Mouse (Mus musculus) MEL (cell line): ENCODE results near the gene Magi3. TPM values are rescaled to one million over a fixed set of nuclear protein-coding genes. Genes with fewer than 3 reads are reported as not detected.

Source experiments
- DNase-seq: peaks from one replicate; pipeline ENCODE4 v3.0.0; 2011; ENCODE audit warnings: low read depth, low spot score
- H3K27ac ChIP-seq: 2 replicates; pipeline ENCODE4 v1.5.1; 2012; ENCODE audit warnings: low read depth, mild to moderate bottlenecking, control low read depth, low read length, moderate library complexity; ENCODE audit not compliant: control insufficient read depth
- H3K27me3 ChIP-seq, 2 experiments: fragments of 150-350 bp in 1 of 2; sonication (generic) in 1 of 2; 2 replicates each; pipeline ENCODE4 v1.6.1; 2012; ENCODE audit warnings: low read length in 2 of 2, mild to moderate bottlenecking in 2 of 2, improper control_type of control experiment in 1 of 2, moderate library complexity in 1 of 2; ENCODE audit not compliant: insufficient read depth in 2 of 2, control insufficient read depth in 1 of 2
- H3K36me3 ChIP-seq, 2 experiments: 2 replicates each; pipeline ENCODE4 v1.6.1; 2012 to 2014; ENCODE audit warnings: low read length in 2 of 2, improper control_type of control experiment in 1 of 2, inconsistent platforms in 1 of 2, mild to moderate bottlenecking in 1 of 2; ENCODE audit not compliant: insufficient read depth in 2 of 2, control insufficient read depth in 1 of 2
- H3K4me1 ChIP-seq, 2 experiments: fragments of 150-350 bp in 1 of 2; sonication (generic) in 1 of 2; 2 replicates each; pipeline ENCODE4 v1.6.1; 2012; ENCODE audit warnings: low read length in 2 of 2, improper control_type of control experiment in 1 of 2, mild to moderate bottlenecking in 1 of 2; ENCODE audit not compliant: insufficient read depth in 2 of 2, control insufficient read depth in 1 of 2
- H3K4me3 ChIP-seq, 2 experiments: fragments of 150-350 bp in 1 of 2; sonication (generic) in 1 of 2; 2 replicates each; pipeline ENCODE4 v1.5.1; 2012; ENCODE audit warnings: low read depth in 2 of 2, low read length in 2 of 2, mild to moderate bottlenecking in 2 of 2, moderate library complexity in 2 of 2, control low read depth in 1 of 2, improper control_type of control experiment in 1 of 2; ENCODE audit not compliant: control insufficient read depth in 1 of 2, insufficient read depth in 1 of 2
- H3K79me2 ChIP-seq: 2 replicates; pipeline ENCODE4 v1.6.1; 2012; ENCODE audit warnings: mild to moderate bottlenecking, low read length, moderate library complexity; ENCODE audit not compliant: control insufficient read depth, poor library complexity, insufficient read depth
- H3K9ac ChIP-seq: 2 replicates; pipeline ENCODE4 v1.6.1; 2012; ENCODE audit warnings: low read depth, mild to moderate bottlenecking, control low read depth, low read length, moderate library complexity; ENCODE audit not compliant: control insufficient read depth, poor library complexity, severe bottlenecking
- H3K9me3 ChIP-seq: fragments of 150-350 bp; sonication (generic); replicated peaks from 2 replicates; pipeline ENCODE4 v1.6.1; 2012; ENCODE audit warnings: mild to moderate bottlenecking, low read length, improper control_type of control experiment, moderate library complexity; ENCODE audit not compliant: insufficient read depth
- CHD1 ChIP-seq: IDR thresholded peaks from 2 replicates; pipeline ENCODE4 v1.6.1; 2012; ENCODE audit warnings: low read depth, mild to moderate bottlenecking, inconsistent platforms, low read length, improper control_type of control experiment
- E2F4 ChIP-seq: IDR thresholded peaks from 2 replicates; pipeline ENCODE4 v1.6.1; 2011; ENCODE audit warnings: low read depth, low read length, improper control_type of control experiment, borderline replicate concordance
- ELF1 ChIP-seq: IDR thresholded peaks from 2 replicates; pipeline ENCODE4 v1.6.1; 2014; ENCODE audit warnings: low read depth, mild to moderate bottlenecking, inconsistent platforms, low read length, improper control_type of control experiment, moderate library complexity
- EP300 ChIP-seq, 2 experiments: IDR thresholded peaks; 2 replicates each; pipeline ENCODE4 v1.6.1; 2011; ENCODE audit warnings: improper control_type of control experiment in 2 of 2, low read length in 2 of 2, low read depth in 1 of 2, mild to moderate bottlenecking in 1 of 2
- GABPA ChIP-seq: IDR thresholded peaks from 2 replicates; pipeline ENCODE4 v1.6.1; 2012; ENCODE audit warnings: low read depth, mild to moderate bottlenecking, inconsistent platforms, low read length, improper control_type of control experiment, moderate library complexity
- JUND ChIP-seq: IDR thresholded peaks from 2 replicates; pipeline ENCODE4 v1.6.1; 2011; ENCODE audit warnings: low read depth, mild to moderate bottlenecking, improper control_type of control experiment, low read length
- MAFK ChIP-seq: IDR thresholded peaks from 2 replicates; pipeline ENCODE4 v1.6.1; 2011; ENCODE audit warnings: low read depth, mild to moderate bottlenecking, low read length, improper control_type of control experiment, borderline replicate concordance
- POLR2AphosphoS2 ChIP-seq: IDR thresholded peaks from 2 replicates; pipeline ENCODE4 v1.6.1; 2011; ENCODE audit warnings: low read length, improper control_type of control experiment
- RAD21 ChIP-seq: IDR thresholded peaks from 2 replicates; pipeline ENCODE4 v1.6.1; 2011; ENCODE audit warnings: mild to moderate bottlenecking, low read depth, low read length, improper control_type of control experiment
- SIN3A ChIP-seq: IDR thresholded peaks from 2 replicates; pipeline ENCODE4 v1.6.1; 2012; ENCODE audit warnings: low read length, improper control_type of control experiment, inconsistent platforms
- SMC3 ChIP-seq: IDR thresholded peaks from 2 replicates; pipeline ENCODE4 v1.6.1; 2011; ENCODE audit warnings: low read depth, low read length, improper control_type of control experiment
- TCF12 ChIP-seq: IDR thresholded peaks from 2 replicates; pipeline ENCODE4 v1.6.1; 2014; ENCODE audit warnings: low read depth, mild to moderate bottlenecking, inconsistent platforms, low read length, improper control_type of control experiment, moderate library complexity
- UBTF ChIP-seq: IDR thresholded peaks from 2 replicates; pipeline ENCODE4 v1.6.1; 2012; ENCODE audit warnings: low read depth, mild to moderate bottlenecking, inconsistent platforms, low read length, improper control_type of control experiment, moderate library complexity, borderline replicate concordance; ENCODE audit not compliant: insufficient read depth
- USF1 ChIP-seq: IDR thresholded peaks from 2 replicates; pipeline ENCODE4 v1.6.1; 2014; ENCODE audit warnings: low read depth, mild to moderate bottlenecking, inconsistent platforms, low read length, improper control_type of control experiment, moderate library complexity
- ZC3H11A ChIP-seq: IDR thresholded peaks from 2 replicates; pipeline ENCODE4 v1.6.1; 2012; ENCODE audit warnings: low read depth, mild to moderate bottlenecking, inconsistent platforms, low read length, improper control_type of control experiment
- ZKSCAN1 ChIP-seq: IDR thresholded peaks from 2 replicates; pipeline ENCODE4 v1.6.1; 2012; ENCODE audit warnings: low read depth, mild to moderate bottlenecking, inconsistent platforms, low read length, improper control_type of control experiment, moderate library complexity
- ZNF384 ChIP-seq: IDR thresholded peaks from 2 replicates; pipeline ENCODE4 v1.6.1; 2012; ENCODE audit warnings: low read depth, mild to moderate bottlenecking, inconsistent platforms, low read length, improper control_type of control experiment
- polyA plus RNA-seq, 2 experiments: library from polyadenylated mRNA; stranded (reverse) in 1 of 2; unstranded in 1 of 2; fragments of >175 nt in 1 of 2; fragments of >200 nt in 1 of 2; gene quantifications; 2 replicates each; pipeline versions ENCODE4 v1.2.1 to v1.2.4; 2012; ENCODE audit warnings: low replicate concordance in 2 of 2, low read depth in 1 of 2; ENCODE audit not compliant: insufficient read length in 2 of 2, insufficient read depth in 1 of 2, missing spikeins in 1 of 2
- total RNA-seq: library from RNA; depleted of rRNA; stranded (reverse); fragments of 300-350 nt; gene quantifications from 2 replicates; pipeline ENCODE4 v1.2.3, GENCODE M21; 2012

Gene Magi3
- total and polyA plus RNA-seq, 3 experiments, result 0.04 to 0.18 TPM; not detected in 1

DNA sequence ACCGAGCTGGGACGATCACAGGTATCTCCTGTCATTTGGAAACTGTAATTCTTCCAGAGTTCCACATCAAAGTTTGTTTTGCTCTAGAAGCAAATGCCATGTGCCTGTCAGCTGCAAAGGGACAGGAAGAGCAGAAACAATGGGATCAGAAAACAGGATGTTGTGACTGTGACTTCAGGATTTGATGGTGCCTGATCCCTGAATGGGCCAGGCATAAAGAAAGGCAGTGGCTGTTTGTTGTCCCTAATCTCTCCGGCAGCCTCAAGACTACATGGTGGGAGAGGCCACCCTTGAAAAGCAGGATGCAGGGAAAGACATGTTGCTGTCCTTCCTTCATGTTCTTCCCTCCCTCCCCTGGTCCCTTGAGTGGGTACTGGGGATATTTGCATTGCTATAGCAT lies 33.6 kb upstream of the Magi3 start:
- no peaks in the 10 kb centered on the region for H3K36me3 ChIP-seq

DNA sequence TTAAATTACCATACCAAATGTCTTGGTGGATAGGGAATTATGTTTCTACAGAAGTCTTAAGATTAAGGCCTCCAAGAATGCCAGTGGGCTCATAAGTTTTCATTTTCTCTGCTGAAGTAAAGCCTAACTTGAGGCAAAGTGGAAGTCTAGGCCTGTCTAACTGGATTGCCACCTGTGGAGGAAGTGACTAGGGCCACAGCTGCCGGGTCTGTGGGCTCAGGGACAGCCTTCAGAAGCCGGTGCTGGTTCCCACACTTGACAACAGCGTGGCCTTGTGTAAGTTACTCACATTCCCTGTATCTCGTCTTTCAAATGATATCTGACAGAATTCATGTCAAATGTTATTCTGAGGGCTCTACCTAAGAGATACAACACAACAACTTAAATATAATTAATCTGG lies 27.7 kb upstream of the Magi3 start:
- TF ChIP-seq E2F4, result no peak
- no peak for TF ChIP-seq UBTF
- no peak for TF ChIP-seq GABPA
- TF ChIP-seq, all 39 proteins: peak for 0
- no peak overlapping the region for H3K9ac ChIP-seq

More for the DNA sequence above, 33.6 kb upstream of the Magi3 start:
- H3K79me2 ChIP-seq, result no peaks in the 10 kb centered on the region
- peaks cover 0 to 2% of the 10 kb centered on the region in 2 experiments; a peak in 2 of 4 replicates for H3K27me3 ChIP-seq
- no peak for TF ChIP-seq EP300 (IDR thresholded peaks at IDR 0.05; ENCODE audit: low read depth in 1 of 2, low read length in 2 of 2)
- no peak for TF ChIP-seq ZKSCAN1
- TF ChIP-seq CHD1, result no peak
- TF ChIP-seq ZNF384, result no peak
- no peak for TF ChIP-seq GABPA
- TF ChIP-seq ELF1, result no peak
- no peak for TF ChIP-seq JUND
- no peak for TF ChIP-seq MAFK
- no peak for TF ChIP-seq ZC3H11A
- TF ChIP-seq TCF12, result no peak
- TF ChIP-seq SMC3, result no peak
- TF ChIP-seq USF1, result no peak
- no peak for TF ChIP-seq E2F4
- no peak for TF ChIP-seq POLR2AphosphoS2
- TF ChIP-seq RAD21, result no peak
- TF ChIP-seq SIN3A, result no peak
- no peak for DNase-seq
- no peak overlapping the region for H3K4me3 ChIP-seq
- no peaks in the 10 kb centered on the region for H3K9me3 ChIP-seq
- H3K27ac ChIP-seq, result no peak overlapping the region
- H3K9ac ChIP-seq, result no peak overlapping the region
- H3K4me1 ChIP-seq, result no peaks in the 10 kb centered on the region

More for the DNA sequence above, 27.7 kb upstream of the Magi3 start:
- no peaks in the 10 kb centered on the region for H3K4me1 ChIP-seq
- H3K79me2 ChIP-seq, result no peaks in the 10 kb centered on the region
- no peak overlapping the region for H3K4me3 ChIP-seq
- no peak for DNase-seq
- no peaks in the 10 kb centered on the region for H3K9me3 ChIP-seq
- H3K36me3 ChIP-seq, result no peaks in the 10 kb centered on the region
- H3K27me3 ChIP-seq, result peaks cover 0 to 2% of the 10 kb centered on the region in 2 experiments; a peak in 2 of 4 replicates
- no peak overlapping the region for H3K27ac ChIP-seq
